Mouse (Mus musculus) stomach, postnatal 0 days (tissue): Measurements from ENCODE around the gene Arfgef2.

Source experiments
- CTCF ChIP-seq: IDR thresholded peaks from 2 replicates; pipeline ENCODE4 v1.5.1; 2016; ENCODE audit warnings: antibody characterized with exemption, low read depth, mild to moderate bottlenecking, moderate library complexity
- EP300 ChIP-seq: optimal IDR thresholded peaks from 2 replicates; pipeline ENCODE3; 2016; ENCODE audit warnings: antibody characterized with exemption

- TF ChIP-seq CTCF (no peak), EP300 (no peak)
These were observed 80.2 kb downstream of the Arfgef2 start for GRCm38 (mm10) chr2:166885619-166886018.
